Mouse (Mus musculus) lung, adult 2 months (tissue): ENCODE measurements around the gene Isoc2b. TPM values are rescaled to one million over a fixed set of nuclear protein-coding genes. Genes with fewer than 3 reads are reported as not detected.

Experiments used
- DNase-seq: peaks from one replicate; pipeline ENCODE4 v3.0.0; 2022
- H3K4me1 ChIP-seq: fragments of 200-500 bp; 2 replicates; pipeline ENCODE4 v1.6.1; 2011; ENCODE audit warnings: low read length; ENCODE audit not compliant: control insufficient read depth, insufficient read depth
- H3K4me3 ChIP-seq: fragments of 200-500 bp; replicated peaks from 2 replicates; pipeline ENCODE3; 2011; ENCODE audit warnings: low read depth, mild to moderate bottlenecking, control low read depth, low read length; ENCODE audit errors: extremely low read depth
- CTCF ChIP-seq: fragments of 200-500 bp; IDR thresholded peaks from 2 replicates; pipeline ENCODE4 v1.5.1; 2011; ENCODE audit warnings: mild to moderate bottlenecking, low read length, control low read depth; ENCODE audit not compliant: insufficient read depth
- POLR2A ChIP-seq: fragments of 200-500 bp; IDR thresholded peaks from 2 replicates; pipeline ENCODE4 v1.6.1; 2011; ENCODE audit warnings: low read depth, mild to moderate bottlenecking, control low read depth, low read length, borderline replicate concordance; ENCODE audit errors: extremely low read depth
- WGBS: fragments of 180-500 bp; shearing (Covaris S2); methylation state at CpG from one replicate; pipeline ENCODE4 v1.1.7; 2018; 5-methylcytosine and 5-hydroxymethylcytosine counted together
- polyA plus RNA-seq: library from polyadenylated mRNA; depleted of rRNA; stranded (reverse); fragments of >200 nt; gene quantifications from 2 replicates; pipeline ENCODE4 v1.2.3, GENCODE M21; 2012; rRNA removed

The Isoc2b gene
- 14.1 and 22.3 TPM in 2 replicates for polyA plus RNA-seq

GRCm38 (mm10) chr7:4870133-4870532, at the start of gene Isoc2b:
Isoc2b (minus strand) TSS chr7:4870258.
- WGBS = 51% methylated on average over 6 of the region's 6 CpGs
- TF ChIP-seq CTCF (no peak), POLR2A (no peak)
- DNase-seq = no peak
- H3K4me1 ChIP-seq = no peaks in the 10 kb centered on the region; the same call in 1 of the 2 replicates
- no peak within 1 kb of the TSS for H3K4me3 ChIP-seq

- 89% methylated on average over 21 of the region's 21 CpGs for WGBS
- TF ChIP-seq CTCF (no peak), POLR2A (no peak)
- no peak overlapping the region for H3K4me3 ChIP-seq
- DNase-seq = no peak
- H3K4me1 ChIP-seq = peaks cover 16% of the 10 kb centered on the region
These were observed 49.0 kb upstream of the Isoc2b start for GRCm38 (mm10) chr7:4919096-4919495.

DNA sequence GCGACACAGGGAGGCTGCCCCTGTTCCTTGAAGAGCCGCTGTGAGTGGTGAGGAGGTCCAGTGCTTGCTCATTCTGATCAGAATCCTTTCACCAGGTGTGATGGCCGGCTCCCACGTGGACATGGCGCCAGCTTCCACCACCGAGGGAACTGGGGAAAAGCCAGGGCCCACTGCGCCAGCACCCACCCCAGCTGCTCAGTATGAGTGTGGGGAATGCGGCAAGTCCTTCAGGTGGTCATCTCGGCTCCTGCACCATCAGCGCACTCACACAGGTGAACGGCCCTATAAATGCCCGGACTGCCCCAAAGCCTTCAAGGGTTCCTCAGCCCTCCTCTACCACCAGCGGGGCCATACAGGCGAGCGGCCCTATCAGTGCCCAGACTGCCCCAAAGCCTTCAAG, 48.6 kb upstream of the Isoc2b start:
- DNase-seq = no peak
- TF ChIP-seq POLR2A = no peak
- TF ChIP-seq CTCF = no peak
- Histone ChIP-seq H3K4me3 (no peak overlapping the region), H3K4me1 (peaks cover 16% of the 10 kb centered on the region)
- WGBS = 92% methylated on average over 15 of the region's 15 CpGs

GRCm38 (mm10) chr7:4917494-4917893, 47.4 kb upstream of the Isoc2b start:
- 89% methylated on average over 2 of the region's 2 CpGs for WGBS
- H3K4me1 ChIP-seq = peaks cover 10% of the 10 kb centered on the region
- DNase-seq = no peak
- TF ChIP-seq POLR2A (no peak), CTCF (no peak)
- no peak overlapping the region for H3K4me3 ChIP-seq

GRCm38 (mm10) chr7:4915669-4916416, 45.8 kb upstream of the Isoc2b start:
- no peak for TF ChIP-seq CTCF
- TF ChIP-seq POLR2A = no peak
- no peak for DNase-seq
- Histone ChIP-seq H3K4me1 (peaks cover 9% of the 10 kb centered on the region; the same call in 1 of the 2 replicates), H3K4me3 (peak overlapping the region; percentile 85)
- WGBS = 8% methylated on average over 14 of the region's 14 CpGs

- WGBS = under 1% methylated on average over 56 of the region's 56 CpGs
- peak; percentile 95 for DNase-seq
- peak within 1 kb of the TSS; percentile 85 for H3K4me3 ChIP-seq
- TF ChIP-seq POLR2A (peak; percentile 92; the same call in 1 of the 2 replicates), CTCF (no peak)
- H3K4me1 ChIP-seq = peaks cover 9% of the 10 kb centered on the region; the same call in 1 of the 2 replicates
These were observed 45.1 kb upstream of the Isoc2b start, which contains the start of gene Zfp628 for GRCm38 (mm10) chr7:4915007-4915665. Zfp628 (plus strand) TSS chr7:4915217.

- TF ChIP-seq CTCF = no peak
- no peak for TF ChIP-seq POLR2A
- H3K4me3 ChIP-seq = no peak overlapping the region
- WGBS = 58% methylated on average over 5 of the region's 5 CpGs
- peaks cover 9% of the 10 kb centered on the region; the same call in 1 of the 2 replicates for H3K4me1 ChIP-seq
- no peak for DNase-seq
These were observed 42.2 kb upstream of the Isoc2b start for GRCm38 (mm10) chr7:4912248-4912647.

GRCm38 (mm10) chr7:4911561-4911960, 41.5 kb upstream of the Isoc2b start:
- peaks cover 7% of the 10 kb centered on the region; the same call in 1 of the 2 replicates for H3K4me1 ChIP-seq
- H3K4me3 ChIP-seq = no peak overlapping the region
- TF ChIP-seq CTCF (peak; percentile 68), POLR2A (no peak)
- 31% methylated on average over 9 of the region's 9 CpGs for WGBS
- DNase-seq = peak; percentile 53

- no peaks in the 10 kb centered on the region for H3K4me1 ChIP-seq
- 75% methylated on average over 10 of the region's 10 CpGs for WGBS
- TF ChIP-seq CTCF (no peak), POLR2A (no peak)
- H3K4me3 ChIP-seq = no peak within 1 kb of the TSS
- DNase-seq = no peak
These were observed 36.5 kb upstream of the Isoc2b start, which contains the start of gene Gm36210 for GRCm38 (mm10) chr7:4906466-4906950. Gm36210 (minus strand) TSS chr7:4906516.

DNA sequence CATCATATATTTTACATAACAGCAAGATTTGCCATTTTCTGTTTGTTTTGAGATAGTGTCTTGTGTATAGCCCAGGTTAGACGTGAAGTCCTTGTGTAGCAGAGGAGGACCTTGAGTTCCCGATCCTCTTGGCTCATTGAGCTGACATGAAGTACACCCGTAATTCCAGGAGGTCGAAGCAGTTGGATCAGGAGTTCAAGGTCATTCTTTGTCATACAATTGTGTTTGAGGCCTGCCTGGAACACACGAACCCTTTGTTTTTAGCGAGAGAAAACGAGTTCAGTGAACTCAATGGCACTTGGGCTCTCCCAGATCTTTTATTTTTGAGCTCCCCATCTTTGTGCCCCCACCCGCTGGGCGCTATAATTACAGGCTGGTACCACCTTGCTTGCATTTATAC, 32.3 kb upstream of the Isoc2b start:
- TF ChIP-seq POLR2A (no peak), CTCF (no peak)
- no peaks in the 10 kb centered on the region for H3K4me1 ChIP-seq
- no peak for DNase-seq
- WGBS = 75% methylated on average over 9 of the region's 9 CpGs
- no peak overlapping the region for H3K4me3 ChIP-seq

- no peak for DNase-seq
- 51% methylated on average over 8 of the region's 8 CpGs for whole genome bisulfite sequencing
- no peaks in the 10 kb centered on the region for H3K4me1 ChIP-seq
- TF ChIP-seq POLR2A = no peak
- TF ChIP-seq CTCF = no peak
- H3K4me3 ChIP-seq = no peak overlapping the region
These were observed 31.1 kb upstream of the Isoc2b start for GRCm38 (mm10) chr7:4901171-4901570.
